Mouse (Mus musculus) lung, postnatal 0 days (tissue): ENCODE data around the gene Ccdc85c.

ENCODE experiments used
- CTCF ChIP-seq: IDR thresholded peaks from 2 replicates; pipeline ENCODE4 v1.5.1; 2016; ENCODE audit warnings: antibody characterized with exemption, mild to moderate bottlenecking
- EP300 ChIP-seq: IDR thresholded peaks from 2 replicates; pipeline ENCODE4 v1.6.1; 2016; ENCODE audit warnings: antibody characterized with exemption, mild to moderate bottlenecking, control low read depth

DNA sequence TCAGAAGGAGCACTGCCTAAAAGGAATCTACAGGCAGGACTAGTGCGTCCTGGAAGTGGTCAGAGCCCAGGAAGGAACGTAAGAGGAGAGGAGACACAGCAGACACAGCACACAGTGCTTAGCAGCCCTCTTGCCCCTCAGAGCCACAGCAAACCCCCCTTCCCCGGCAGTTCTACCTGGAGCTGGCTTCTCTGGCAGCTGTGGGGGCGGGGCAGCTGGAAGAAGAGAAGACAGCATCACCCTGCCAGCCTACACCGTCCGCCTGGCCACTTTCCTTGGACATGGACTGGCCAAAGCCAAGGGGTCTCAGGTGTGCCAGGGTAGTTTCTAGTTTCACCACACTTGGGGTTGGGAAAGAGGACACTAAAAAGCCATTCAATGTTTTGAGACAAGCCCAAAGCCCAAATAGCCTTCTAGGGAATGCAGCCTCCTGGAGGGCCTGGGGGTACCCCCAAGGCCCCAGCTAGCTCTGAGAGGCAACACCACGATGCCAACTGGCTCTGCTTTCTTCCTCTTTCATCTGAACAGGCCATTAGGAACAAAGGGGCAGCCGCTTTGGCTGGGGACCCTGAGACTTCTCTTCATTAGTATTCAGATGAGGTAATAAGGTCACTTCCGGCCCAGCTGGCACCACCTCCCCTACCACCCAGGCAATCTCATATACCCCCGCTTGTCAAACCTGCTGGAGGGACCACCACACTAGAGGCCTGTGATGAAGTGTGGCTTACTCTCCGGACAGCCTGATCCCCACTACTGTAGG is 58.4 kb downstream of the Ccdc85c start:
- TF ChIP-seq CTCF: no peak
- no peak for TF ChIP-seq EP300
